Mouse (Mus musculus) G1E (cell line): ENCODE data around the gene Agpat3.

ENCODE experiments used
- CTCF ChIP-seq: IDR thresholded peaks from 2 replicates; pipeline ENCODE4 v1.5.1; 2012; ENCODE audit warnings: low read depth, low read length, inconsistent platforms, mixed read lengths
- GATA1 ChIP-seq: IDR thresholded peaks from 2 replicates; pipeline ENCODE4 v1.6.1; 2012; ENCODE audit warnings: borderline replicate concordance, low read length, inconsistent platforms, mixed read lengths
- TAL1 ChIP-seq: conservative IDR thresholded peaks from 2 replicates; pipeline ENCODE4 v1.6.1; 2012; ENCODE audit warnings: low read depth, low read length, inconsistent platforms, mixed read lengths

DNA sequence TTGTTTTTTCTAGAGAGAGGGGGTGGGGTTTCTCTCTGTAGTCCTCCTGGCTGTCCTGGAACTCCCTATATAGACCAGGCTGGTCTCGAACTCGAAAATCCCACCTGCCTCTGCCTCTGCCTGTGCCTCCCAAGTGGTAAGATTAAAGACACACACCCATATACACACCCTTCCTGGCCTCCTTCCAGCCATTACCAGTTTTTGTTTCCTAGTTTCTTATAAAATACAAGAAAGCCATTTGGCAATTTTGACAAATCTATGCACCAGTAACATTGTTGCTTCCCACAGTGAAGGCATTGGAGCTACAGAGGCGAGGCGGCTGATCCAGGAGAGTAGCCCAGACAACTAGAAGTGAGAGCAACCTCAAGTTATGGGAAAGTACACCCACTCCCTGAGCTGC, 6.0 kb upstream of the Agpat3 start:
- no peak for TF ChIP-seq CTCF
- TF ChIP-seq GATA1: no peak
- TF ChIP-seq TAL1: no peak
